Comparison of ENCODE assay signal across 8 mouse cellular contexts in genomic region chr3:96051839-96052238, GRCm38 (mm10). TPM values are rescaled to one million over a fixed set of nuclear protein-coding genes. Genes with fewer than 3 reads are reported as not detected.
DNase-seq lines count a peak whose midpoint lies in the region; ATAC-seq lines count a peak whose summit lies in the region.

No protein-coding gene starts in this region.

- no peak overlapping the region for H3K27ac ChIP-seq in neural tube, embryonic 15.5 days (replicated peaks)

- H3K36me3 ChIP-seq in neural tube, embryonic 15.5 days, result peaks cover 17% of the 10 kb centered on the region

- H3K4me2 ChIP-seq in neural tube, embryonic 15.5 days, result no peak overlapping the region

- no peak overlapping the region for H3K9ac ChIP-seq in neural tube, embryonic 15.5 days (replicated peaks)

- H3K4me3 ChIP-seq in neural tube, embryonic 15.5 days (replicated peaks), result no peak overlapping the region

- H3K27me3 ChIP-seq in neural tube, embryonic 15.5 days (replicated peaks), result no peaks in the 10 kb centered on the region

- WGBS in neural tube, embryonic 15.5 days, result 49% methylated on average over 2 of the region's 2 CpGs

- ATAC-seq in frontal cortex, adult (ENCODE audit: low TSS enrichment), result peak; percentile 86
- peak; percentile 46 to 71; a peak in 2 of 4 replicates for ATAC-seq in hematopoietic stem cell, adult 5-6 weeks (replicated peaks in 1 of 2; ENCODE audit: insufficient read depth in 1 of 2, low FRiP score in 2 of 2, low TSS enrichment in 1 of 2, low read depth in 1 of 2, poor library complexity in 2 of 2, severe bottlenecking in 2 of 2)
- ATAC-seq in neural tube, embryonic 15.5 days (ENCODE audit: low FRiP score), result no peak

- DNase-seq in frontal cortex, postnatal 25 days (ENCODE audit: low spot score in 2 of 2), result no peak
- peak; percentile 31 for DNase-seq in ovary, postnatal 14 days (ENCODE audit: low spot score)
- no peak for DNase-seq in ovary, postnatal 36 days (ENCODE audit: low spot score)
- peak; percentile 65 for DNase-seq in cerebellum, adult 9-11 months
- peak; percentile 54 for DNase-seq in skeletal muscle tissue, adult 2 months (ENCODE audit: low read depth, low spot score)

- no peaks in the 10 kb centered on the region for H3K9me3 ChIP-seq in neural tube, embryonic 15.5 days (replicated peaks)

- H3K4me1 ChIP-seq in neural tube, embryonic 15.5 days, result peaks cover 12% of the 10 kb centered on the region

RNA-seq across cellular contexts. Expression of gene Vps45, which starts 6.4 kb away (rescaled TPM):
- 14.0 and 29.1 TPM in 2 replicates for total RNA-seq in hematopoietic stem cell, adult 5-6 weeks (2017)
- 53.8 and 67.8 TPM in 2 replicates for polyA plus RNA-seq in neural tube, embryonic 15.5 days (2015; fragmentation: Nextera tagmentation; extraction: Ambion mirVana)

RNA-seq across cellular contexts. Expression of gene Otud7b, which starts 52.5 kb away (rescaled TPM):
- 24.3 and 34.7 TPM in 2 replicates for total RNA-seq in hematopoietic stem cell, adult 5-6 weeks (2017)
- 10.5 TPM in 2 replicates for polyA plus RNA-seq in neural tube, embryonic 15.5 days (2015; fragmentation: Nextera tagmentation; extraction: Ambion mirVana)

RNA-seq across cellular contexts. Expression of gene Plekho1, which starts 56.0 kb away (rescaled TPM):
- 37.5 and 41.6 TPM in 2 replicates for total RNA-seq in hematopoietic stem cell, adult 5-6 weeks (2017)
- 46.7 and 48.6 TPM in 2 replicates for polyA plus RNA-seq in neural tube, embryonic 15.5 days (2015; fragmentation: Nextera tagmentation; extraction: Ambion mirVana)

Comparison
In these comparisons a context has a peak if more than half of its experiments do, and no peak if none do; other contexts are left out.
1. DNase-seq: peak in ovary, postnatal 14 days (single experiment), cerebellum, adult 9-11 months (single experiment) and skeletal muscle tissue, adult 2 months (single experiment); none in frontal cortex, postnatal 25 days (0 of 2) and ovary, postnatal 36 days (single experiment).